Mouse (Mus musculus) common myeloid progenitor, adult 5-6 weeks (primary cell): ENCODE measurements at regions not wholly inside any gene's neighbourhood (a gene's known extent, or its start where the extent isn't known, plus 50 kb on each side); places are given as distances from the start of the nearest gene placed in this dataset.

ENCODE experiments used
- ATAC-seq: replicated peaks from 2 replicates; pipeline ENCODE4 v1.8.0; 2016; ENCODE audit warnings: low read depth, mild to moderate bottlenecking, moderate TSS enrichment, inconsistent platforms; ENCODE audit not compliant: poor library complexity, severe bottlenecking

DNA sequence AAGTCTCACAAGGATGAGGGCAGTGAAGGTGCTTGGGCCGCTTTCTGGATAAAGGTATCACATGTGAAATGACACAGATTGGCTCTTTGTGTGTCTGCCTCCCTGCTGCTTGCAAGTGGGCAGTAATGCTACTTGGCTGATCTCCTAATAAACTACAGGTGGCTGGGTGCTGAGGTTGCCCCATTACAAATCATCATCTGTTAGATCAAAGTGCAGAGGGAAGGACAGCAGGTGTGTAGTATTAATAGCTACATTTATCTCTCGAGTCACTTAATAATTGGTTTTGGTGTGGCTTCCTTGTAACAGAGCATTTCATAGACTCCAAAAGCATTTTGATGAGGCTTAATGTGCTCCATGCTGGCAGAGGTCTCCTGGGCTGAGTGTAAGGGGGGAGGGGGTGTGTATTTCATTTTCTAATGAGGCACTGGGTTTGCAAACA is 424.2 kb downstream of the Pros1 start:
- no peak for ATAC-seq

DNA sequence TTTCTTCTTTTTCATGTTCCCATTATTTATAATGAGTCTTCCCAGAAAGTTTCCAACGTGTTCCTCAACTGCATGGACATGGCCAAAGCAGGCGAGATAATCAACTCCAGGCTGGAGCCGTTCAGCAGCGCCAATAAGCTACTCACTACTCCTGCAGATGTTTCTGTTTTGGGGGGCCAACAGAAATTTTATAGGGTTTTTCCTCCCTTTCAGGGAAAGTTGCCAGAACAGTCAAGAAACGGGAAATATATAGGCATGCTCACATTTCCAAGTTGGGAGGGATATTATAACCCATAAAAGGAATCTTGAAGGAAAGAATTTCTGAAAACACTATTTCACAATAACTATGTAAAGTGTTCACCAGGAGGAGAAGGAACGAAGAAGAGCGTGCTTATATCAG is 433.5 kb downstream of the Pros1 start:
- no peak for ATAC-seq

DNA sequence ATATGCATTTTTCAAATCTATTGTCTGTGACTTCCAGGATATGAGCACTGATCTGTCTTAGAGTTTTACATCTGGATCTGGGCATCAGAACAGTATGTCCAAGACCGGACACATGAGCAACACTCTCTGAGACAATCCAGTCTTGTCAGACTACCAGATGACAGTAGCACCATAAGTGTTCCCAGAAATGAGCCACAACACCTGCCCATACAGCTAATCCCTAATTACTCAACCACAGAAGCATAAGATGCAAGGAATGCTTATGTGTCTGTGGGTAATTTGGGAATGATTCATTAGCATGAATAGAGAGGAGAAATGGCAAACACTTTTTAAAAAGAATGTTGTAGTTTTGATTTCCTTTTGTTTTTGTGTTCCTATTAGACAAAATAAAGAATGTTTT is 457.6 kb downstream of the Pros1 start:
- no peak for ATAC-seq

DNA sequence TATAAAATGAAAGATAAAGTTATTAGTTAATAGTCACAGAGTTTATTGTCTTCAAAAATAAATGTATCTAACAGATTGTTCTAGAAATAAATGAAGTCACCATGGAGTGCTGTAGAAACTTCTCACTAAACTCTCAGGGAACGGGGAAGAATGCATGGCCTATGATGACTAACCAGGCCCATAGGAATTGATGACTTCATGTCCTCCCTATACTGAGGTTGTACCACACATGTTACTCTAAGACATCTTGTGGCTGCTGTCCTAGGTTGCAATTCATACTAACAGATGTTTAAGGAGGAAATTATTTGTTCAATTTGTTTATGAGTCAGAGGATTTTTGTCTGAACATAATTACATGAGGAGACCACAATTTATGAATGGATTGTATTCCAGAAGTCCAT is 459.4 kb downstream of the Pros1 start:
- ATAC-seq = no peak

DNA sequence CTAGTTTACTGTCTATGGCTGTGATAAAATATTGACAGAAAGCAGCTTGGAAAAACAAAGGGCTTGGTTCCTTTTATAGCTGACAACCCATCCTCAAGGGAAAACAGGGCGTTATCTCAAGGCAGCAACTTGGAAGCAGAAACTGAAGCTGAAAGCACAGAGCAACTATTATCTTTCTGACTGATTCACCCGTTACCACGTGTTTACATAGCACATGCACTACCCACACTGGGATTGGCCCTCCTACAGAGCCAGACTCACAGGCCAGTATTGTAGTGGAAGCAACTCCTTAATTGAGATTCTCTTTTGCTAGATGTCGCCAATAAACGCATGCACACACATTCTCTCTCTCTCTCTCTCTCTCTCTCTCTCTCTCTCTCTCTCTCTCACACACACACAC is 465.5 kb downstream of the Pros1 start:
- ATAC-seq = no peak

GRCm38 (mm10) chr16:63351511-63352125 is 497.5 kb downstream of the Pros1 start:
- ATAC-seq = no peak

GRCm38 (mm10) chr16:63369868-63370267 is 494.1 kb downstream of the Epha3 start:
- ATAC-seq = no peak

GRCm38 (mm10) chr16:63371275-63371674 is 492.7 kb downstream of the Epha3 start:
- no peak for ATAC-seq

- no peak for ATAC-seq
These were observed 459.0 kb downstream of the Epha3 start for GRCm38 (mm10) chr16:63404976-63405375.

DNA sequence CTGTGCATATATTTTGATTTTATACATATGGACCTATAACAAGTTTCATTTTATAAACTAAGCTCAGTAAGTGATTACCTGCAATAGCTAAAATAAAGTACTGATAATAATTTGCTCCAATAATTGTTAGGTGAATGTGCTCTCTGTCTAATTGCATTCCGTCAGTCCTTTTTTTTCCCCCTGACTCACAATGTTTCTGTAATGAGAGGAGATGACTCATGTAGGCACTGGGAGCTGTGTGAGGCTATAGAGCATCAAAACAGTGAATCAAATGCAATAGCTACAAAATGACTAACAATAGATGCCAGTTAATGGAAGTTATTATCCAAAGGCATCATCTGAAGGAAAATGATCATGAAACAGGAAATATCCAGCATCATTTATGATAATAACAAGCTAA is 451.3 kb downstream of the Epha3 start:
- no peak for ATAC-seq

- ATAC-seq = no peak
These were observed 411.7 kb downstream of the Epha3 start for GRCm38 (mm10) chr16:63452301-63452700.

- no peak for ATAC-seq
These were observed 397.4 kb downstream of the Epha3 start for GRCm38 (mm10) chr16:63466615-63467014.

DNA sequence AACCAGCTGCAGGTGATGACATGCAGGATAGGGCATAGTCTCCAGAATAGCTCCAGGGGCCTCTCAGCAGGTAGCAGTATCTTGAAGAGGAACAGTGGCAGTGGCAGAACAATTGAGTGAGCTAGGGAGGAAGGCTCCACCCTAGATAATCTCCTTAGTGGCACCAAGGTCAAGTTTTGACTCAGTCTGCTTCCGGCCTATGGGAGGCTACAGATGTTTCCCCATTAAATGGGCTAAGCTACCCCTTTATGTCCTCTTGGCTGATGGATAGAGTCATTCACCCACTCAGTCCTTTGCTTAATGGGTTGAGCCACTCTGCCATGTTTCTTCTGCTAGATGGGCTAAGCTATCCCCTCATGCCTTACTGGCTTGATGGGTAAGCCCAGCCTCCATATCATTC is 395.1 kb downstream of the Epha3 start:
- ATAC-seq = no peak
